Mouse (Mus musculus) intestine, embryonic 15.5 days (tissue): ENCODE results near the gene Ccser1. TPM values are rescaled to one million over a fixed set of nuclear protein-coding genes. Genes with fewer than 3 reads are reported as not detected.

Experiments
- ATAC-seq: fragments of 200-750 bp; cut with Nextera tagmentation; 2 replicates; pipeline ENCODE4 v1.8.0; 2017; ENCODE audit warnings: moderate TSS enrichment, moderate library complexity
- H3K27ac ChIP-seq: fragments of 300-500 bp; sonication (generic); 2 replicates; pipeline ENCODE4 v1.5.1; 2015; ENCODE audit warnings: mild to moderate bottlenecking, inconsistent platforms
- H3K27me3 ChIP-seq: fragments of 300-500 bp; sonication (generic); replicated peaks from 2 replicates; pipeline ENCODE4 v1.6.1; 2015; ENCODE audit warnings: inconsistent platforms
- H3K36me3 ChIP-seq: fragments of 300-500 bp; sonication (generic); 2 replicates; pipeline ENCODE4 v1.6.1; 2015; ENCODE audit warnings: inconsistent platforms
- H3K4me1 ChIP-seq: fragments of 300-500 bp; sonication (generic); replicated peaks from 2 replicates; pipeline ENCODE4 v1.6.1; 2015; ENCODE audit warnings: inconsistent platforms
- H3K4me2 ChIP-seq: fragments of 300-500 bp; sonication (generic); replicated peaks from 2 replicates; pipeline ENCODE4 v1.6.1; 2015; ENCODE audit warnings: mild to moderate bottlenecking, inconsistent platforms
- H3K4me3 ChIP-seq: fragments of 300-500 bp; sonication (generic); replicated peaks from 2 replicates; pipeline ENCODE4 v1.5.1; 2015; ENCODE audit warnings: inconsistent platforms
- H3K9ac ChIP-seq: fragments of 300-500 bp; sonication (generic); 2 replicates; pipeline ENCODE4 v1.6.1; 2015; ENCODE audit warnings: inconsistent platforms
- H3K9me3 ChIP-seq: fragments of 300-500 bp; sonication (generic); 2 replicates; pipeline ENCODE4 v1.6.1; 2016; ENCODE audit warnings: inconsistent platforms
- WGBS: fragments of 180-500 bp; shearing (Covaris S2); methylation state at CpG from one replicate; pipeline ENCODE4 v1.1.7; 2015; 5-methylcytosine and 5-hydroxymethylcytosine counted together
- polyA plus RNA-seq: library from polyadenylated mRNA; unstranded; fragments of >200 nt; fragmentation: Nextera tagmentation; extraction: Ambion mirVana; gene quantifications from 2 replicates; pipeline ENCODE4 v1.2.1, GENCODE M21; 2015

Gene Ccser1
- polyA plus RNA-seq, 1 experiment from 2014 or later = 5.6 TPM

DNA sequence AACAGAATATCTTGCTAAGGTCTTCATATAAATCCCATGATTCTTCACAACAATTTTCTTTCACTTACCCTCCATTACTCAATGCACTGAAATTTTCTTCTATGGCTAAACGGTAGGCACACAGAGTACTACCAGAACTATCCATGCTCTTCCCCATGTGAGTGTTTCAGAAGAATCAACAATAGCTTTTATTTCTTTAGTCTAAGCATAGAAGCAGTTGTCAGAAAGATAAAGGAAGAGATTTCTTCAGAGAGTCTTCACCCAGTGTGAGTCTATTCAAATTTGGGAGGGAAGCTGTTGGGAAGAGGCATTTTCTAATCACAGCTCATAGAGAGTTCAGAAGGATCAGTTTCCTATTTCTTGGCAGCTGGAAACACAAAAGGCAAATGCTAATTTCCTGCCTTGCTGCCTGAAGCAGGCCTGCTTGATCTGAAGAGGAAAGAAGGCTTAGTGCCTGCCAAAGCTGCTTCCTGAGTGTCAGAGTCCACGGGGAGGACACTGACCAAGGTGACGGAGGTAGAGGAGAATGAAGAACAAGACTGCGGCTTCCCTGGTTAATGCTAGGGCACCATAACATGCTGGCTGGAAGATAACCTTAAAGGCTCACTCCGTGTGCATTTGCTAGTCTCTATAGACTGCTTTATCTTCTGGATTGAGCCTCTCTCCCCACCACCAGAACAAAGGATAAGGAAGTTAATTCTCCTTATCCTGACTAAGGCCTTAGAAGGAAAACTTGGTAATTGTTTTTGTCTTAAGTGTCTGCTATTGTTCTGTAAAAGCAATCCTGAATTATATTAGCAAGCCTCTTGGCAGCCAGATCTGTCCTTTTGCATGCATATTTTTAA, 251.0 kb downstream of the Ccser1 start:
- ATAC-seq = no peak
- H3K9ac ChIP-seq = no peak overlapping the region

DNA sequence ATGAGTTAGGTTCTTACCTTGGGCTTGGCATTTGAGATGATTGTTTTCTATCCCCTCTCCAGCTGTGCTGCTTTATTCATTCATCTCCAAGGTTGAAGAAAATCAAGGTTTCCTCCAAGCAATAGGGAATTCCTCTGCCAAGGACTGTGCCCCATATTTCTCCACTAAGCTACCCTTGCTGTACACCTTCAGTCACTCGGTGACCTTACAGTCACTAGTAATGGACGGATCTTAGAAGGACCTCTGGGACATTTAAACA, 251.5 kb downstream of the Ccser1 start:
- H3K36me3 ChIP-seq = no peaks in the 10 kb centered on the region
- ATAC-seq = no peak
- no peaks in the 10 kb centered on the region for H3K4me1 ChIP-seq
- H3K27ac ChIP-seq = no peak overlapping the region
- WGBS = 72% methylated on average over 2 of the region's 2 CpGs
- no peak overlapping the region for H3K9ac ChIP-seq
- H3K4me2 ChIP-seq = no peak overlapping the region
- no peaks in the 10 kb centered on the region for H3K27me3 ChIP-seq
- no peaks in the 10 kb centered on the region for H3K9me3 ChIP-seq
- no peak overlapping the region for H3K4me3 ChIP-seq

More for the DNA sequence above, 251.0 kb downstream of the Ccser1 start:
- H3K4me1 ChIP-seq = no peaks in the 10 kb centered on the region
- H3K36me3 ChIP-seq = no peaks in the 10 kb centered on the region
- H3K9me3 ChIP-seq = no peaks in the 10 kb centered on the region
- WGBS = 43% methylated on average over 5 of the region's 5 CpGs
- no peaks in the 10 kb centered on the region for H3K27me3 ChIP-seq
- no peak overlapping the region for H3K4me2 ChIP-seq
- H3K27ac ChIP-seq = no peak overlapping the region
- H3K4me3 ChIP-seq = no peak overlapping the region

DNA sequence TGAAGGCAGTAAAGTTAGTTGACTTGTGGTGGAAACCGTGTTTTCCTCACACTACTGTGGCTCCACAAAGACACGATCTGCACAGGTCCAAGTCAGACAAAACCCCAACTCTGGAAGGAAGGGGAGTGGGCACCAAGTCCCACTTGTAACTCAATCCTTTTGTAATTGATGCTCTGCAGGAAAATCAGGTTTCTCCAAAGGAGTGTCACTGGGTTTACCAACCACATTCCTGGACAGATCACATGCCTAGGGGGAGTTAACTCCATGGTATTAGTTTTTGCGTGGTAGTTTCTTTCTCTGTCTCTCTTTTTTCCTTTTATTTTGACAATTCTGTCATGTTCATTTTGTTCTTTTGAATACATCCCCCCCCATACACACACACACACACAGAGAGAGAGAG, 252.0 kb downstream of the Ccser1 start:
- ATAC-seq = no peak
- Histone ChIP-seq H3K36me3 (no peaks in the 10 kb centered on the region), H3K4me1 (no peaks in the 10 kb centered on the region), H3K9me3 (no peaks in the 10 kb centered on the region), H3K9ac (no peak overlapping the region), H3K27me3 (no peaks in the 10 kb centered on the region), H3K27ac (no peak overlapping the region), H3K4me3 (no peak overlapping the region), H3K4me2 (no peak overlapping the region)
- WGBS = 68% methylated on average over 3 of the region's 3 CpGs

DNA sequence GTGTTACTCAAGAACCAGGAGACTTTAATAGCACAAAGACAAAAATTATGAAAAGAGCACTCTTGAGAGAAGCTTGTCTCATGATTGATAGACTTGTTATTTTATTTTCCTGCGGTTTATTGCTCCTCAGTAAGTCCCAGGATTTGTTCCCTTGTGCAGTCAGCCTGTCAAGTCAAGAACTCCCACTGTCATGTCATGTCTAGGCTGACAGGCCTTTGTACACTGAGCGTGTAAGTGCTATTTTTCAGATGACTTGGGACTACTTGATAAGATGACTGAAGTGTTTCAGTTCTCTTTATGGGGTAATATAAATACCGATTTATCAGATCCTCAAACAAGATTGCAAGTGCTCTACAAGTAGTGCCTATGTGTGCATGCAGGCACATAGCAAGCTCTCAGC, 252.6 kb downstream of the Ccser1 start:
- 64% methylated on average over 3 of the region's 3 CpGs for WGBS
- no peaks in the 10 kb centered on the region for H3K4me1 ChIP-seq

DNA sequence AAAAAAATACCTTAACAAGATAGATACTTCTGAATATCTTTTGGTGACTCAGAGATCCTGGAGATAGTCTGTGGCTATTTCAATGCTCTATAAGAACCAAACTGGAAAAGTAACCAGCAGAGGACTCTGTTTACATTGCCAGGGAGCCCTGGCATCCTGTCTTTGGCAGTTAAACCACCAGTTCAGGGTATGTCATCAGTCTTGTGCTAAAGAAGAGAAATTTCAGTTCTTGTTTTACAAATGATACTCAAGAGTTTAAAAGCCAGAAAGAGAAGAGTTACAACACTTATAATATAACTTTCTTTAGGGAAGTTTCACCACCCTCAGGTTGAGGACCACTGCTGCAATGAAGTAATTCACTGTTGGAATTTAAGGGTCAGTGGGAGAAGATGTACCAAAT, 258.0 kb downstream of the Ccser1 start:
- Histone ChIP-seq H3K4me2 (no peak overlapping the region), H3K27ac (no peak overlapping the region), H3K36me3 (no peaks in the 10 kb centered on the region), H3K4me1 (no peaks in the 10 kb centered on the region), H3K9ac (no peak overlapping the region), H3K9me3 (no peaks in the 10 kb centered on the region), H3K27me3 (no peaks in the 10 kb centered on the region), H3K4me3 (no peak overlapping the region)
- ATAC-seq = no peak

More for the DNA sequence above, 252.6 kb downstream of the Ccser1 start:
- Histone ChIP-seq H3K9ac (no peak overlapping the region), H3K4me2 (no peak overlapping the region), H3K27ac (no peak overlapping the region), H3K36me3 (no peaks in the 10 kb centered on the region), H3K4me3 (no peak overlapping the region), H3K27me3 (no peaks in the 10 kb centered on the region), H3K9me3 (no peaks in the 10 kb centered on the region)
- no peak for ATAC-seq

DNA sequence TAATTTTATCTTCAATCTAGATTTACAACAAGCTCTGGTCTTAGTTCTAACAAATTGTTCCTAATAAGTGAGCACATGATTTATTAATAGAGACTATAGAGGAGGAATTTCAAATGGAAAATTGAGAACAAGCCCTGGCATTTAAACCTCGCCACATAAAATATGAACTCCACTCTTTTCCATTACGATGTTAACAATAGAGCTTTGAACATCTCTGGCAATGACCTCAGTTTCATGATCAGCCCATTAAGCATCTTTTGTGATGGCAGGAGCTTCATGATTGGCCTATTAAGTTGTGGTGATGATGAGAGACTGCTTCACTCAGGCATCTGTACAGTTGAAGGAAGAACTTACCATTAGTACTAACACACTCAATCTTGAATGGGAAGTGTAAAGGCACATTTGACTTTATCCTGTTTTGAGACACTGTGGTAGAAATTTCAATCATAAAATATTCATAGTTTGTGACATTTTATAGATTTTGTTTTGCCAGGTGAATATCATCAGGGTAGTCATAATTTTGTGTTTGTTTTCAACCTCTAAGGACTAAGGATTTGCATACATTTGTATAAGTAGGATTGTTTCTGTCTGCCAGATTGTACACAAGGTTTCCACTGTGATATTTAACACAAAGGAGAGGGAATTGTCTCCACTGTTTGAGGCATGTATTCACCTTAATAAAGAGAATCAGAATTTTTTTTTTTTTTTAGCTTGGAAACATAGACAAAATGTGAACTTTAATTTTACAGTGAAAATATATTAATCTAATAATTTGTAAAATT, 291.4 kb downstream of the Ccser1 start:
- Histone ChIP-seq H3K9me3 (no peaks in the 10 kb centered on the region), H3K36me3 (no peaks in the 10 kb centered on the region), H3K4me1 (no peaks in the 10 kb centered on the region), H3K4me2 (no peak overlapping the region), H3K4me3 (no peak overlapping the region), H3K27ac (no peak overlapping the region), H3K9ac (no peak overlapping the region), H3K27me3 (no peaks in the 10 kb centered on the region)
- 81% methylated on average over 2 of the region's 2 CpGs for WGBS
- ATAC-seq = no peak

- Histone ChIP-seq H3K4me1 (no peaks in the 10 kb centered on the region), H3K27me3 (no peaks in the 10 kb centered on the region), H3K27ac (no peak overlapping the region), H3K36me3 (no peaks in the 10 kb centered on the region), H3K9me3 (no peaks in the 10 kb centered on the region), H3K9ac (no peak overlapping the region), H3K4me3 (no peak overlapping the region), H3K4me2 (no peak overlapping the region)
- WGBS = 71% methylated on average over 3 of the region's 3 CpGs
- no peak for ATAC-seq
These were observed 305.2 kb downstream of the Ccser1 start for GRCm38 (mm10) chr6:61485336-61485735.

DNA sequence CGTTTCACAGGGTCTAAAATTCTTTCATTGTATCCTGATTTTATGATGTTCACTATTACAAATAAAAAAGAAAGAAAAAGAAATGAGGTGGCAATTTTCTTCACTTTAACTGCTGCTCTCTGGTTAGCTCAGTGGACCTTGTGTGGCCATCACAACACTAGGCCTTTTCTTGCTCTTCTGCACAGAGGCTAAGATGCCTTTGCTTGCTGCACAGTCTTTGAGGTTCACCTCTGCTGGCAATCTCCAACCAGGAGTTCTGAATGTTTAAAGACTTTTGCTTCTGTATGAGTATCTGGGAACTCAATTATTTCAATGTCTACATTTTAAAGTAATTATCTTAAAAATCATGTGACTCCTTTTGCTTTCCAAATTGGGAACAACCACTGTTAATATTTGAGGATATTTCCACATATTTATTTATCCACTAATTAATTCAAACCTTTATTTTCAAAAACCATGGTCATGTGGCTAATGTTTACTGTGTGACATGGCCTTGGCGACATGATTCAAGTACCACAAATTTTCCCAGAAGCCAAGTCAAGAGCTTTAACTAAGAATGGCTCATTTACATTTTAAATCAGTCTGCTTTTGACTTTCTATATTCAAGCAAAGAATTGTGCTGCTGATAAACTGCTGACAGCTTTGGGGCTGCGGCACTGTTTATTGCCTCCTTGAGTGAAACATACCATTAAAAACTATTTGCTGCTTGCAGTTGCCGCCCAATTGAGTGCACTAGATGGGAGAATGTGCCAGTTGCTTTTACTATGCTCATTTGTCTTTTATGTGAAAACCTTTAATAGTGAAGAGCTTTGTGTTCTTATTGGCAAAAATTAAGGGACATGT, 312.1 kb downstream of the Ccser1 start:
- no peak overlapping the region for H3K4me3 ChIP-seq
- H3K27ac ChIP-seq = no peak overlapping the region
- no peaks in the 10 kb centered on the region for H3K27me3 ChIP-seq
- WGBS = 74% methylated on average over 4 of the region's 4 CpGs
- H3K4me1 ChIP-seq = no peaks in the 10 kb centered on the region
- no peak overlapping the region for H3K4me2 ChIP-seq
- H3K9me3 ChIP-seq = no peaks in the 10 kb centered on the region
- no peaks in the 10 kb centered on the region for H3K36me3 ChIP-seq
- no peak overlapping the region for H3K9ac ChIP-seq
- no peak for ATAC-seq

GRCm38 (mm10) chr6:61493386-61493785, 313.3 kb downstream of the Ccser1 start:
- no peak overlapping the region for H3K4me3 ChIP-seq
- H3K36me3 ChIP-seq = no peaks in the 10 kb centered on the region
- no peak overlapping the region for H3K4me2 ChIP-seq
- no peaks in the 10 kb centered on the region for H3K4me1 ChIP-seq
- no peak overlapping the region for H3K9ac ChIP-seq
- no peak overlapping the region for H3K27ac ChIP-seq
- no peaks in the 10 kb centered on the region for H3K27me3 ChIP-seq
- no peaks in the 10 kb centered on the region for H3K9me3 ChIP-seq
- WGBS = 89% methylated on average over 5 of the region's 5 CpGs
- no peak for ATAC-seq

- Histone ChIP-seq H3K36me3 (no peaks in the 10 kb centered on the region), H3K4me1 (no peaks in the 10 kb centered on the region), H3K27ac (no peak overlapping the region), H3K9me3 (no peaks in the 10 kb centered on the region), H3K9ac (no peak overlapping the region), H3K27me3 (no peaks in the 10 kb centered on the region), H3K4me3 (no peak overlapping the region), H3K4me2 (no peak overlapping the region)
- 81% methylated on average over 2 of the region's 2 CpGs for WGBS
- ATAC-seq = no peak
These were observed 335.2 kb downstream of the Ccser1 start for GRCm38 (mm10) chr6:61515310-61515709.

DNA sequence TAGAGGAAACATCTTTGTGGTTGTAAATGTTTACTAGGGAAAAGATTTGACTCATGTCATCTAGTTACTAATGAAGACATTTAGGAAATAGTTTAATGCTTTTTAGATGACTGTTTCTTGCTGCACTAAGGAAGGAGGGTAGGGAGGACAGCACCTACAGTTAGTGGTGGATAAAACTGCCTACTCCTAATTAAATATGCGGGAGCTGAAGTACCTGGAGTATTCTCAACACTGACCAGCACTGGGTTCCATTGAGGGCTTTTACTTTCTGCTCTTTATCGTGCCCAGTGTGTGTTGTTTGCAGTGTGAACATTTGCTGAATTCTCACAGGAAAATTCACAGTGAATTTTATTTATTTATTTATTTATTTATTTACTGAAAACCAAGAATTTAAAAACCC, 341.5 kb downstream of the Ccser1 start:
- Histone ChIP-seq H3K27ac (no peak overlapping the region), H3K9me3 (no peaks in the 10 kb centered on the region), H3K4me1 (no peaks in the 10 kb centered on the region), H3K4me3 (no peak overlapping the region), H3K36me3 (no peaks in the 10 kb centered on the region), H3K9ac (no peak overlapping the region), H3K4me2 (no peak overlapping the region), H3K27me3 (no peaks in the 10 kb centered on the region)
- ATAC-seq = no peak
- WGBS = 83% methylated on average over 2 of the region's 2 CpGs

GRCm38 (mm10) chr6:61522108-61522507, 342.0 kb downstream of the Ccser1 start:
- H3K36me3 ChIP-seq = no peaks in the 10 kb centered on the region
- H3K27me3 ChIP-seq = no peaks in the 10 kb centered on the region
- H3K4me1 ChIP-seq = no peaks in the 10 kb centered on the region
- no peak overlapping the region for H3K27ac ChIP-seq
- no peak overlapping the region for H3K4me2 ChIP-seq
- H3K4me3 ChIP-seq = no peak overlapping the region
- 74% methylated on average over 3 of the region's 3 CpGs for WGBS
- no peak overlapping the region for H3K9ac ChIP-seq
- no peaks in the 10 kb centered on the region for H3K9me3 ChIP-seq
- ATAC-seq = no peak
